Mouse (Mus musculus): Measurements from ENCODE around the gene Vmn2r59.
"Not testable (repeated sequence)": the region's sequence is repeated elsewhere in the genome, so short reads cannot be mapped to it uniquely, and the experiment has no call there.

Vmn2r59 gene

DNA sequence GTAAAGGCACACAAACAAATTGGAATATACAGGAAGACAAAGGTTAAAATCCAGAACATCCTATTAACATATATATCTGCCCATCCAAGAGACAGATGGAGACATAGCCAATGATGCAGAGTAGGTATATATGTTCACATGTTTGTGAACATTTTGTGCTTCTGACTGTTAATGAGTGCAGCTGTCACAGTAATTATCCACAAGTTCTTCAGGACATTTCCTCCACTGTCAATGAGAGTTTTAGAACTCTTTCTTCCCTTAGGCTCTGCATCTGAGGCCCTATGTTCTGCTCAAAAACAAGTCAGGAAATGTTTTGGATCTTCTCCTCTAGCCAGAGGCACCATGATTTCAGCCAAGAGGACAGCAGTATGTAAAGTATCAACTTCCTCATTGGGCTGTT lies at the start of gene Vmn2r59:
Gene Vmn2r59 (minus strand): TSS at position 101 of the 400 bp plus-strand sequence.
- no peak for DNase-seq

DNA sequence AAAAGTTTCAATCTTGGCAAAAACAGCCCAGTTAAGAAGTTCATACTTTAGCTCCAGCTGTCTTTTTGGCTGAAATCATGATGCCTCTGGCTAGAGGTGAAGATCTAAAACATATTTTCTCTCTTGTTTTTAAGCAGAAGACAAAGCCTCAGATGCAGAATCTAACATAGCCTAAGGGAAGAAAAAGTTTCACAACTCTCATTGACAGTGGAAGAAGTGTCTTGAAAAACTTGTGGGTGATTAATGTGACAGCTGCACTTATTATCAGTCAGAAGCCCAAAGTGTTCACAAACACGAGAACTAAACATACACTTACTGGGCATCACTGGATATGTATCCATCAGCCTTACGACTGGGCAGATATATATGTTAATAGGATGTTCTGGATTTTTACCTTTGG lies 48.6 kb upstream of the Vmn2r59 start, which contains the start of gene Vmn2r60:
Gene Vmn2r60 (plus strand): TSS at position 301 of the 400 bp plus-strand sequence.
- no peak for DNase-seq

GRCm38 (mm10) chr7:42107061-42107460 lies 48.2 kb upstream of the Vmn2r59 start:
- DNase-seq: not testable (repeated sequence)

Data from kidney, postnatal 10 days (tissue).